Mouse (Mus musculus) embryonic fibroblast, embryonic 13.5 days (primary cell): Measurements from ENCODE around the gene Cand1.

Experiments used
- CTCF ChIP-seq: IDR thresholded peaks from 2 replicates; pipeline ENCODE4 v1.5.1; 2011; ENCODE audit warnings: mild to moderate bottlenecking, control low read depth, low read length, moderate library complexity, borderline replicate concordance; ENCODE audit not compliant: insufficient read depth
- POLR2A ChIP-seq: IDR thresholded peaks from 2 replicates; pipeline ENCODE4 v1.6.1; 2011; ENCODE audit warnings: low read depth, mild to moderate bottlenecking, control low read depth, low read length, moderate library complexity

- TF ChIP-seq POLR2A (no peak), CTCF (no peak)
Measured at GRCm38 (mm10) chr10:119167858-119168257, 72.0 kb downstream of the Cand1 start.
